Mouse (Mus musculus) frontal cortex, postnatal 14 days (tissue): ENCODE results near the gene Creld2.

Experiments
- DNase-seq, 2 experiments: peaks; one replicate each; pipeline ENCODE4 v3.0.0; 2022; ENCODE audit warnings: low spot score in 2 of 2

Creld2 gene

DNA sequence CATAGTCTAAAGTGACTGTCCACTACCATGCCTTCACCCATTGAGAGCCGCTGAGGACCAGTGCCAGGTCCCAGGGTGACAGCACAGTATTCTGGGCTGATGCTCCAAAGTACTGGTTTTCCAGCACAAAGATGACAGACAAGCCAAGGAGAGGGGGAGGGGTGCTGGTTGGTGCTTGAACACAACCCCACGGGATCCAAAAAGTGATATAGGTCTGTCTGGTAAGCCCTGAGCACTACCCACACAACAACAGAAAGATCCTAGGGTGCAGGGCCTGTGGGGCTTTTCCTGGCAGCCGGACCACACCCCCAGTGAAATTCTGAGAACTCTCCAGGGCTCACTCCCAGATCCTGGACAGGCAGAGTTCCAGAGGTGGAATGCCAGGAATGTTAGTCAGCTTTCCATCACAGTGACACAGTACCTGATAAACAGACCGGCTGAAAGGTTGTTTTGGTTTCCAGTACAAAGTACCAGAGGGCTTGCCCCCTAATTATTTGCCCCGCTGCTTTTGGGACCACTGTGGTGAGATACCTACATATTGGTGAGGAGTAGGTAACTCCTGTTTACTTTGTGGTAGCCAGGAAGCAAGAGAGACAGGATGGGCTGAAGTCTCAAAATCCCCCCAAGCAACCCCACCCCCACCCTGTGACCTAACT, 48.0 kb downstream of the Creld2 start:
- DNase-seq: no peak

DNA sequence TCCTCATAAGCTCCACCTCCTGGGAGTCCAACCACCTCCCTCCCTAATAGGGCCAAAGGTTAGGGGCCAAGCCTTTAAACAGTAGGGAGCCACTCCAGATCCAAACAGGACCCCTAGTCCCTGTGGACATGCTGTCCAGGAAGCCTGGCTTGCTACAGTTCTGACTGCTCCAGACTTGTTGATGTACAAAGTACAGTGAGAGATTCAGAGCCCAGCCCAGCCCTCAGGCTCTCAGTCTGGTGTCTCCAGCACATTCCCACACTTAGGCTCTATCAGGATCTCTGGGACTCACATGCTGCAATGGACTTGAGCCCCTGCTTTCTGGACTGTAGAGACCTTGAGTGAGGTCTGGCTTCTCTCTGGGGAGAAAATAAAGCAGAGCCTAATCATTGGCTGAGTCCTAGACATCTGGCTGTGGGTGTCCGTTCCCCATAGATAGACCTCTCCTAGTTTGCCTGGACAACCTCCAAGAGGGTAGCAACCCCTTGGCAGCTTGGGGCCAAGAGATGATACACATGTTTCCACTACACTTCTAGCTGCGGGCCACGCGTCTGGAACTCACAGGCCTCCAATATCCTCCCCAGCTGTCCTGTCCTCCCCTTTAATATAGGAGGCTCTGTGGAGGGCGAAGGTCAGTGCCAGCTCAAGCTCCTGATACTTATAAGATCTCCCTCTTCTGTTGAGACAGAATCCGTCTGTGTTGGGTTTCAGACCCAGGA, 48.7 kb downstream of the Creld2 start:
- no peak for DNase-seq

DNA sequence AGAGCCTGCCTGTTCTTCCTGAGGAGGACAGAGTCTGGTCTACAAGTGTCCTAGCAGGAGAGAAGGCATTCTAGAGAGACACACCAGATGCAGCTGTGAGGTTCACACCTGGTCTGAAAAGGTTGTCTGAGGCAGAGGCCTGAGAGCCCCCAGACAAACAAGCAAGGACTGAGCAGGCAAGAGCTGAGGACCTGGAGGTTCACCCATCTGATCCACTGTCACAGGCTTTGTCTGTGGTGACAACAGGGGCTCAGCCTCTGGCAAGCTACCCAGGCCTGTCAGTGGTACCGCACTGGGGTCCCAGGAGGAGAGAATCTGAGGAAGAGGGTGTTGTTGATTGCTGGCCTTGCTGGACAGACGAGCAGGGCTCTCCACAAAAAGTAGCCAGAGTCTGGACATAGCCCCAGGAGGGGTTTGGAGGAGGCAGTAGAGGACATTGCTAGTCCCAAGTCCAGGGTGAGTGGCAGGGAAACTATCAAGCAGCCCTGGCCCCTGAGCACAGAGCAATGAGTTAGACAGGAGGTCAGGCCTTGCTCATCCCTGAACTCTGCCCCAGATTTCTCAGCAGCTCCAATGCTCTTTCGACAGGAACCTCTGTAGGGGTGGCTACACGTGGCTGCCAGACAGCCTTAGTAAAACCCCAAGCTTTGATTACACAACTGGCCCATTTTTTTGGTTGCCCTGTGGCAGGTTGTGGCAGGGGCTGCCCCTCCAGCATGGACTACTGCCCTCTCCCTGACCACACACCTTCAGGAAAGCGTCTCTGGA, 51.2 kb downstream of the Creld2 start:
- no peak for DNase-seq

DNA sequence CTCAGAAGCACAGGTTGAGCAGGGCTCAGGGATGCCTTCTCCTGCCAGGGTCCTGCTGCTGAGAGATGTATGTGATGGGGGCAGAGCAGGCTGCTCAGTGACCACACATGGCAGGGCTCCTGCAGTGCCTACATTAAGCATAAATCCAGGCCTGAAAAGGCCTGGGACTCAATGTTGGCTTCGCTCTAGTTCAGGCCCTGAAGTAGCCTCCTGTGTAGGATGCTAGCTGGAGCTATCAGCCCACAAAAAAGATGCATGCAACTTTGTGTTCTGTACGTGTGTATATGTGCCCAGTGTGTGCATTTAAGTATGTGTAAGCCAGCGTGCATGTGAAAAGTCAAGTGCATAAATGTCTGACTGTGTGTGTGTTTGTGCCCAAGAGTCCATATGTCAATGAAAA, 54.6 kb downstream of the Creld2 start:
- DNase-seq: no peak

DNA sequence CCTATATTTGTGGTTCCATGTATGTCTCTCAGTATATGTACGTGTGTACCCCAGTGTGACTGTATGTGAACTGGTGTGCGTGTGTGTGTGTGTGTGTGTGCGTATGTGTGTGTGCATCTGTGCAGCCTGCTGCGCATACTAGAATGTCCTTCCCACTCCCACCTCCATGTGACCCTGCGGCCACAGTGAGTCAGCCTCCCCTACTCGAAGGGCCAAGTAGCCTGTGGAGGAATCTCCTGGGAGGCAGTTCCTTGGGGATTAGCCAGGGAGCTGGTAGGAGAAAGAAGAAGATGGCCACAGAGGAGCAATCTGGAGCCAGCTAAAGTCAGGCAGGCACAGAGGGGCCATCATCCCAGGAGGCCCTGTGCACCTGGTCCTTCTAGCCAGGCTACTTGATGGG, 55.0 kb downstream of the Creld2 start:
- no peak for DNase-seq

DNA sequence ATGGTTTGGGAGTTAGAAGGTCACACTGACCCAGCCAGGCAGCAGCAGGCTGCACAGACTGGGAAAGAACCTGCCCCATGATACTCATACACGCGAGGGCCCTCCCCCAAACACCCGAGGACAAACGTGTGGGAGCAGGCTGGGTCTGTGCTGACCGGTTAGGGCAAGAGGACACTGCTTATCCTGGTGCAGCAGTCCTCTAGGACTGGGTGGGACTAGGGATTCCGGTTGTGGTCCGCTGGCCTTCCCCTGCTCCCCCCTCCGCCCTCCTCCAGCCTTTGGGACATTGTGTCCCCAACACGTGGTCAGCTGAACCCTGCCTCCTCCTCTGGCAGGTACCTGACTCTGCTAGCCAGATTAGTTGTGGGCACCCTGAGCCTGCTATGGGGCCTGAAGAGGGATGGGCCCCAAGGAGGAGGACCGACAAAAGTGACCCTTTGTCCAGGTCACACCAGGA, 56.2 kb downstream of the Creld2 start:
- DNase-seq: no peak
